Mouse (Mus musculus) c-Kit-positive CD71-negative TER-119-negative erythroid progenitor cells, embryonic 14.5 days (primary cell): ENCODE measurements around the gene Psg28.
"Not testable (repeated sequence)": the region's sequence is repeated elsewhere in the genome, so short reads cannot be mapped to it uniquely, and the experiment has no call there.

Experiments
- DNase-seq: peaks from one replicate; pipeline ENCODE4 v3.0.0-alpha.2; 2013; ENCODE audit warnings: low read depth

Gene Psg28

DNA sequence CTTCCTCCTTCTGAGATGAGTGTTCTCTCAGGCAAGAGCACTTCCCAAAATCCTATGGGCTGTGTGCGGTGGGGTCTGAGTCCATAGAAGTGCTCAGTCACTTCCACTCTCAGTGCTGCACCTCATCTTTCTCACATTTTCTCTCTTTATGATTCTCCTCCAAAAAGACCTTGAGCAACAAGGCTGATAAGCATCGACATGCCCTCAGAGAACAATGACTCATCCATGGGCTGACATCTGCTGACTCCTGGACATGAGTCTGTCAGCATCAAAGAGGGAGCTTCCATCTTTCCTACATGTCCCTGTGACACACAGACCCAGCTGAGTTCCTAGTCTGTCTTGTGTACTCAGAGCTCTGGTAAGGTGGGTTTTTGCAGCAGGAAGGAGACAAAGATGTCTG is at the start of gene Psg28:
Psg28 (minus strand) TSS at position 101 of the 400 bp plus-strand sequence.
- DNase-seq: not testable (repeated sequence)

- no peak for DNase-seq
Observed at GRCm38 (mm10) chr7:18403407-18403806, 28.4 kb downstream of the Psg28 start.

- no peak for DNase-seq
Observed at GRCm38 (mm10) chr7:18402527-18403237, 29.2 kb downstream of the Psg28 start.

DNA sequence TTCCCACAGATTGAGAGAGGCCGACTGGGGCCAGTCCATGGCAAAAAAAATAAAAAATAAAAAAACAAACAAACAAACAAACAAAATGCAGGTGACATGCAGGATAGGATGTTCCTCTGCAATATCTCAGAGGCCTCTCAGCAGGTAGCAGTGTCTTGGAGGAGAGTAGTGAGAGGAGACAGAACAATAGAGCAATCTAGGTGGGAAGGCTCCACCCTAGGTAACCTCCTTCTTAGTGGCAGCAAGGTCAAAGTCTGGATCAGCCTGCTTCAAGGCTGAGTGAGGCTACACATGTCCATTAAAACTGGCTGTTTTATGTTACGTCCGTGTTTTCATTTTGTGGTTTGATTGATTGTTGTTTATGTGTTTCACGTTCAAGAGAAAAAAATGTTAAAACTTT is 40.4 kb downstream of the Psg28 start:
- not testable (repeated sequence) for DNase-seq

GRCm38 (mm10) chr7:18378295-18378694 is 53.5 kb downstream of the Psg28 start:
- no peak for DNase-seq
